Mouse (Mus musculus) heart, embryonic 12.5 days (tissue): ENCODE measurements at regions not wholly inside any gene's neighbourhood (a gene's known extent, or its start where the extent isn't known, plus 50 kb on each side); places are given as distances from the start of the nearest gene placed in this dataset.

ENCODE experiments used
- ATAC-seq: fragments of 200-750 bp; cut with Nextera tagmentation; 2 replicates; pipeline ENCODE4 v1.8.0; 2017; ENCODE audit warnings: moderate TSS enrichment, moderate library complexity; ENCODE audit not compliant: insufficient number of reproducible peaks, low FRiP score
- H3K27ac ChIP-seq: fragments of 300-500 bp; sonication (generic); 2 replicates; pipeline ENCODE4 v1.5.1; 2016; ENCODE audit warnings: mild to moderate bottlenecking, moderate library complexity; ENCODE audit not compliant: poor library complexity, severe bottlenecking
- H3K27me3 ChIP-seq: fragments of 300-500 bp; sonication (generic); replicated peaks from 2 replicates; pipeline ENCODE4 v1.6.1; 2016; ENCODE audit warnings: mild to moderate bottlenecking, moderate library complexity
- H3K36me3 ChIP-seq: fragments of 300-500 bp; sonication (generic); 2 replicates; pipeline ENCODE4 v1.6.1; 2016; ENCODE audit warnings: mild to moderate bottlenecking, moderate library complexity
- H3K4me1 ChIP-seq: fragments of 300-500 bp; sonication (generic); replicated peaks from 2 replicates; pipeline ENCODE4 v1.6.1; 2016; ENCODE audit warnings: mild to moderate bottlenecking
- H3K4me2 ChIP-seq: fragments of 300-500 bp; sonication (generic); 2 replicates; pipeline ENCODE4 v1.6.1; 2016; ENCODE audit warnings: mild to moderate bottlenecking, moderate library complexity
- H3K4me3 ChIP-seq: fragments of 300-500 bp; sonication (generic); 2 replicates; pipeline ENCODE4 v1.5.1; 2016; ENCODE audit warnings: mild to moderate bottlenecking
- H3K9ac ChIP-seq: fragments of 300-500 bp; sonication (generic); 2 replicates; pipeline ENCODE4 v1.6.1; 2016; ENCODE audit warnings: mild to moderate bottlenecking, moderate library complexity
- H3K9me3 ChIP-seq: fragments of 300-500 bp; sonication (generic); replicated peaks from 2 replicates; pipeline ENCODE4 v1.6.1; 2016; ENCODE audit warnings: mild to moderate bottlenecking, moderate library complexity
- WGBS: fragments of 180-500 bp; shearing (Covaris S2); methylation state at CpG from one replicate; pipeline ENCODE4 v1.1.7; 2016; 5-methylcytosine and 5-hydroxymethylcytosine counted together

DNA sequence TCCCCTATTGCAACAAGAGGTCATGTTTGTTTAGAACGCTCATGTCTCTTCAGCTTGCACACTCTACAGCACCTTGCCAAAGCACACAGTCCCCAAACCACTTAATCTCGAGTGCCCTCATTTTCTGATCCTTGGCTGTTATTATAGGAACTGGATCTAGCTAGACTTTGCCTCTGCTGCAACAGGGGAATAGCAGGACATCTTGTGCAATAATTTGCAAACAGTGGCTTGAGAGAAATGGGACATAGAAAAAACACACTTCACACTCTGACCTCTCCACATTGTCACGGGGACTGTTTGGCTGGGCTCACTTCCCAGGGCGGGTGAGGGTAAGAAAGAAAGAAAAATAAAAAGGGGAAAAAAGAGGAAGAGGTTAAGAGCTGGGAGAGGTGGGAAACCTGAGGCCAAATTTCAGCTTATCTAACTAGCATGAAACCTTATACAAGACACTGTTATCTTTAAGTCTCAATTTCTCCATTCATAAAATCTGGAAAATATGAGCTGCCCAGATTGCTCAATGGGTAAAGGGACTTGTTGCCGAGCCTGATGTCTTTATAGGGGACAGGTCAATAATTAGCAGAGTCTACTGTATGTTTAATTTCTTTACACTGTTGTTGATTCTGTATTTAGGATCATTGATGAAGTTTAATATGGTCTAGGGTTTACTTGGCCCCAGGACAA lies 356.0 kb downstream of the Ankrd50 start:
- WGBS = 53% methylated on average over 5 of the region's 5 CpGs
- H3K27ac ChIP-seq = no peak overlapping the region
- no peaks in the 10 kb centered on the region for H3K9me3 ChIP-seq
- peaks cover 11% of the 10 kb centered on the region; the same call in 1 of the 2 replicates for H3K4me1 ChIP-seq
- H3K4me3 ChIP-seq = no peak overlapping the region
- H3K9ac ChIP-seq = no peak overlapping the region
- ATAC-seq = no peak
- no peaks in the 10 kb centered on the region for H3K36me3 ChIP-seq
- no peak overlapping the region for H3K4me2 ChIP-seq
- H3K27me3 ChIP-seq = no peaks in the 10 kb centered on the region

DNA sequence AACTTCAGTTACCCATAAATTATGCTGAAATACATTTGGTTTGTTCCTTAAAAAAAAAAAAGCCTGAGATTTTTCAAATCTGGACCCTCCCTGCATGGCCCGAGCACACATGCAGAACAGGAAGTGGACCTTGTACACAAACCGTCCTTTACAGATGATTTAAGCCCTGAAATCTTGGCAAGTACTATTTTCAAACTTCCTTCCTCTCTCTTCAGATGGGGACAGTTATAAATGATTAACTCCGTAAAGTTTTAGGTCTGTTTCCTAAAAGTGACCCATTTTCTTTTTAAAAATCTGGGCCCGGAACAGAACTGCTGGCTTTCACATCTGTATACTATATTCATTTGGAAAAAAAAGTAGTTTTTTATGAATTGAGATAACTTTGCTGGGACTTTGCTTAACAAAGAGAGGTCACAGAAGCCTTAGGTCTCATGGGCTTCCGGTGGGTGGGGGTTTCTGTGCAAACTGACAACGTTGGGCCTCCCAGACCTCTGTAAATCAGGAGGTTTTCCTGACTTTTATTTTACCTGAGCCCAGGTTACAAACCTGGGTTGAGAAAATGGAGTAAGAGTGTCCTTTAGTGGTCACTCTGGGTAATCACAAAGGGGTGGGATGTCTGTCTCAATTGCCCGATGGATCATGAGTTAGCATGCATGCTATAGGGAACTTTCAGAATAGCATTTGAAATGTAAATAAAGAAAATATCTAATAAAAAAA lies 368.4 kb downstream of the Ankrd50 start:
- ATAC-seq = no peak
- Histone ChIP-seq H3K27me3 (no peaks in the 10 kb centered on the region), H3K4me1 (no peaks in the 10 kb centered on the region), H3K27ac (no peak overlapping the region), H3K4me2 (no peak overlapping the region), H3K4me3 (no peak overlapping the region), H3K36me3 (no peaks in the 10 kb centered on the region), H3K9ac (no peak overlapping the region), H3K9me3 (no peaks in the 10 kb centered on the region)
- WGBS = 45% methylated on average over 7 of the region's 7 CpGs

DNA sequence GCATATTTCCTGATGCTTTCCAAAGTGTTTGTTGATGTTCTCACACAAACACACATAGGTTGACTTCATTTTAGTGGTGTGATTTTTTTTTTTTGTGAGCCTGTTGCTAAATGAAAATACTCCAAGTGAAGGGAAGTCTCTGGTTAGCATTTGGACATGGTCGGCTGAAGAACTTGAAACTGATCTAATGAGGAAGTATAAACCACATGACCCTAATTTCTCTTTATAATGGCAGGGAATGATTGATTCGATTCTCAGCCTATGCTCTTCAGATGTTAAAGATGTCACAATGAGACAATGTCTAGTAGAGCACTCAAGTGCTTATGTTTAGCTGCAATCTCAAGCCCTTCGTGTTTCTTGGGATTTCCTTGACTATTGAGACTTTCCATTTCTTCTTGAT lies 372.1 kb downstream of the Ankrd50 start:
- H3K27me3 ChIP-seq = no peaks in the 10 kb centered on the region
- no peaks in the 10 kb centered on the region for H3K4me1 ChIP-seq
- H3K4me2 ChIP-seq = no peak overlapping the region
- ATAC-seq = no peak
- WGBS = 80% methylated on average over 3 of the region's 3 CpGs
- H3K36me3 ChIP-seq = no peaks in the 10 kb centered on the region
- H3K9ac ChIP-seq = no peak overlapping the region
- H3K4me3 ChIP-seq = no peak overlapping the region
- no peak overlapping the region for H3K27ac ChIP-seq
- H3K9me3 ChIP-seq = no peaks in the 10 kb centered on the region

DNA sequence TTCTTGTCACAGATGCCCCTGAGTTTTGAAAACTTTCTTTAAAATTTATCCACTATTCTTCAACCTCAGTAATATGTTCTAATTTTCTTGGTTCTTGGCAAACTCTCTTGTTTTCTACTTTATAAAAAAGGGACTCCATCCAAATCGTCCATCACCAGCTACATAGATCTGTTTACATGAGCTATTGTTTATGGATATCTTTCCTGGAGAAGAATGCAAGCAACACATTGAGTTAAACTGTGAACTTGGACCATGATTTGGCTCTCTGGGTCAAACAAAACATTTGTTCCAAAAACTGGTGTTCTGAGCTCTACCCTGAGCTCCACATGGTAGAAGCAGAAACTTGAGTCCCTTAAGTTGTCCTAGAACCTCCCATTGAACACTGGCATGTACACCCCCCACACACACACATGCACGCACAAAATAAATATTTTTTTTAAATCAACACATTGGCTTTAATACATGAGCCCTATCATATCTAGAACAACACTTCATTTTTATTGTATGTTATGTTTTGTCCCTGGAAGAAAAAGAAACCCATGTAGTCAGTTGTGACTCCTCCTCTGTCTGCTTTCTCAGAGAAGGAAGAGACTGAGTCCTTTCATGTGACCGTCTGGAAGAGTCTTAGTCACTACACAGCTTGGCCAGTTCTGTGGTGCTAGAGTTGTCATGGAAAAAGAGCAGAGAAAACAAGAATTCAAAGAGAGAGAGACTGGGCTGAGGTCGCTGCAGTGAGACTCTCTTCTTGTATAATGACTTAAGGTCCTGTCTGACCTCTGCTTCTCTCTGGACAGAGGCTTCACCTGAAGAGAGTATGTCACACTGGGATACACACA lies 379.4 kb downstream of the Ankrd50 start:
- Histone ChIP-seq H3K27me3 (no peaks in the 10 kb centered on the region), H3K4me2 (no peak overlapping the region), H3K9me3 (no peaks in the 10 kb centered on the region; the same call in 1 of the 2 replicates), H3K4me1 (no peaks in the 10 kb centered on the region), H3K4me3 (no peak overlapping the region), H3K36me3 (no peaks in the 10 kb centered on the region), H3K27ac (no peak overlapping the region), H3K9ac (no peak overlapping the region)
- 63% methylated on average over 4 of the region's 4 CpGs for WGBS
- ATAC-seq = no peak

DNA sequence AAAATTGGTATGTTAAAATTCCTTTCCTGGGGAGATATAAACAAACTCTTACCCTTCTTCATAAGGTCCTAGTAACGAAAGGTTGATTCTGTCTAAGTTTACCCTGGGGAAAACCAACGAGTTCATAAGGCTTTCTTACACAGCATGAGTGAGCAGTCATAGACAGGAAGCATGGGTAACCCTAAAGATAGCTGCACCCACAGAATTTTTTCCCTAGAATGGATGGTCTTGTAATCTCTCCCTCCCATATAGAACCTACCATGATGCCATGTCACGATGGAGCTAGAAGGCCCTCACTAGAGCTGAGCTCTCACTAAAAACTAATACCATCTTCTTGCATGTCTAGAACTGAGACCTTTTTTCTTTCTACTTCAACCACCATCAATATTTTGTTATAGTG lies 380.1 kb upstream of the Gm5148 start:
- Histone ChIP-seq H3K4me2 (no peak overlapping the region), H3K9ac (no peak overlapping the region), H3K4me1 (no peaks in the 10 kb centered on the region), H3K4me3 (no peak overlapping the region), H3K27ac (no peak overlapping the region), H3K36me3 (no peaks in the 10 kb centered on the region), H3K9me3 (no peaks in the 10 kb centered on the region; the same call in 1 of the 2 replicates), H3K27me3 (no peaks in the 10 kb centered on the region)
- WGBS = 85% methylated on average over 3 of the region's 3 CpGs
- no peak for ATAC-seq

DNA sequence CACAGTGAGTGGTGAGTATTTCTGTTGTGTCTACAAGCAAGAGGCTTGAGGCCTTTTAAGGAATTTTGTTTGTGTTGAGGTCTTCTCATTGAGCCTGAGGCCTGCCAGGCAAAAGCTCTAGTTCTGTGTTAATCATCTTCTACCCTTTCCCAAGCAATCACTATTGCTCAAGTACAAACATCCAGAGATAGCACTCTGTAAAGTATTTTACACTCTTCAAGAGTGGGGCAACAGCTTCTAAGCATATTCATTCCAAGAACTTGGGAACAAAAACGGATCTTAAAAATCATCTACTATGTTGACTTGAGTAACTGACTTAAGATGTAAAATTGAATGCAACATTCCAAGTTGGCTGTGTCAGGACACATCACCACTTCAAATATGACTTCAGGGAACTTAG lies 378.7 kb upstream of the Gm5148 start:
- no peak for ATAC-seq
- no peak overlapping the region for H3K9ac ChIP-seq
- no peaks in the 10 kb centered on the region for H3K4me1 ChIP-seq
- H3K4me2 ChIP-seq = no peak overlapping the region
- H3K36me3 ChIP-seq = no peaks in the 10 kb centered on the region
- WGBS = 70% methylated on average over 1 of the region's 1 CpGs
- no peaks in the 10 kb centered on the region; the same call in 1 of the 2 replicates for H3K9me3 ChIP-seq
- no peak overlapping the region for H3K27ac ChIP-seq
- no peak overlapping the region for H3K4me3 ChIP-seq
- no peaks in the 10 kb centered on the region for H3K27me3 ChIP-seq

DNA sequence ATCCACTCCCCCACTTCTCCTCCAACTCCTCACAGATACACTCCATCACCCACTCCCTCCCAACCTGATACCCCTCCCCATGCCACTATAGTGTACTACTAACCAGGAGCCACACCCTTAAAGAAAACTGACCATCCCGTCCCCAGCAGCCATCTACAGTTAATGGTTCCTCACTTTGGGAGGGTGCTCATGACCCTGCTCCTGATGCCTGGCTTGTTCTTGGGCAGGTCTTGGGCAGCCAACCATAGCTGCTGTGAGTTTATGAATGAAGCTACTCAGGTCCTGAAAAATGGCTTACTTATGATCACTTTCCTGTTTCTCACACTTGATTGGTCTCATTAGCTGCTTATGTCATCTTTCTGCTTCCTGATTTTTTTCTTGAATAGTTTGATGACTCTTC lies 377.9 kb upstream of the Gm5148 start:
- WGBS = 77% methylated on average over 1 of the region's 1 CpGs

DNA sequence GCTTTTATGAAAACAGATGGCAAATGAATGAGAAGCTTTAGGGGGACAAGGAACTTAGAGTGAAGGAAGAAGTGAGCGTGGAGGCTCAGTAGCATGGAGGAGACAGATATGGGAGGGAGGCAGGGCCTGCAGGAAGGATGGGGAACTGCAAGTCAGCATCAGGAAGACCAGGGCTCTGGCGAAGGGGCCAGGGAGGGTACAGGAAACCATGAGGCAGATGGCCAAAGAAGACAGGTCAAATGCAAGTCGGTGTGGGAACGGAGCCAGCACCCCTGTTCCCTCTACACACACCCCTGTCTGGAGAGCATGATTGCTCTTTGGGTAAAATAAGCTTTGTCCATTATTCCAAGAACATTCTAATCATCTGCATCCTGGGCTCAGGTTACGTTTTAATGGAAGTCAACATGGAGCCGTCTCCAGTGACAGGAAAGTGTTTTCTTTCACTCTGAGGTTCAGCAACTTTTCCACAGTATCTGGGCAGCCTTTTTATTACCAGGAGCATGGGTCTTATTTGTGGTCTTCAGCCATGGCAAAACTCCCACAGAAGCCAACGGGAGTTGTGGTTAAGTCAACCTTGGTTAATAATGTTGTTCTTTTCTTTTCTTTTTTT lies 370.2 kb upstream of the Gm5148 start:
- Histone ChIP-seq H3K27ac (no peak overlapping the region), H3K4me3 (no peak overlapping the region), H3K9me3 (peaks cover 7% of the 10 kb centered on the region), H3K36me3 (no peaks in the 10 kb centered on the region), H3K4me1 (peaks cover 4% of the 10 kb centered on the region; the same call in 1 of the 2 replicates), H3K27me3 (no peaks in the 10 kb centered on the region), H3K4me2 (no peak overlapping the region), H3K9ac (no peak overlapping the region)
- ATAC-seq = no peak
- WGBS = 58% methylated on average over 7 of the region's 7 CpGs

More for the DNA sequence above, 377.9 kb upstream of the Gm5148 start:
- no peak for ATAC-seq
- no peaks in the 10 kb centered on the region for H3K4me1 ChIP-seq
- H3K27ac ChIP-seq = no peak overlapping the region
- H3K4me2 ChIP-seq = no peak overlapping the region
- H3K4me3 ChIP-seq = no peak overlapping the region
- no peaks in the 10 kb centered on the region for H3K27me3 ChIP-seq
- no peaks in the 10 kb centered on the region for H3K36me3 ChIP-seq
- H3K9me3 ChIP-seq = no peaks in the 10 kb centered on the region; the same call in 1 of the 2 replicates
- H3K9ac ChIP-seq = no peak overlapping the region

DNA sequence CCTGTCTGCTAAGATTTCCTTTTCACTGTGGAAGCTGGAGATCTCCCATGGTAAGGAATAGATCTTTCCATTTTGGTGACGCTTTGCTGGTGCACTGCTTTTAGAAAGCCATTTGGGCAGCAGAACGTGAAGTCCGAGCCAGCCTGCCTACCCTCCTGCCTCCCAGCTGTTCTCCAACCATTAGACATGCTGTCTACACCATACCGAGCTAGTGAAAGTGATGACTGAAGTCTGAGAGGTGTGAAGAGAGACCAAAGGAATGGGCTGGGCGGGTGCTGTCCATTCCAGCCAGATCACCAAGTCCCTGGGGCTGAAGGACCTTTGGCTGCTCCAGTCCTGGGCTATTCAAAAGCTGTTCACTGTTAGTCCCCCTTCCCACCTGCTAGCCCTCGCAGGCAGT lies 360.3 kb upstream of the Gm5148 start:
- Histone ChIP-seq H3K36me3 (no peaks in the 10 kb centered on the region), H3K4me2 (no peak overlapping the region), H3K27me3 (no peaks in the 10 kb centered on the region)

DNA sequence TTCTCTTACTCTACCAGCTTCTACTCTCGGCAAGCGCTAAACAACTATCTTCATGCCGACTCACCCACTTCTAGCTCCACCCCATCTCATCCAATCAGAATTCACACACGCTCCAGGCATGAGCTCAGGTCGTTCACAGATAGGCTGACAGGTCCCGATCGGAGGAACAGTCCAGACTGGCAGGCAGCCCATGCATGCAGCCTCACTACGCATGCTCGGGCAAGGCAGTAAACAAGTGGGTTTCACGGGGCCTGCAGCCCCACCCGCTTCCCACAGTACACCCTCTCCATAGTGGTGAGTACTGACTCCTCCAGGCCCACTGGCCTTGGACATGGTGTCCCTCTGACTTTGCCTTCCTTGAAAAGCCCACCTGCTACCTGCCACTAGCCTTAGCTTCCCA lies 358.1 kb upstream of the Gm5148 start:
- 73% methylated on average over 11 of the region's 11 CpGs for WGBS
- H3K36me3 ChIP-seq = no peaks in the 10 kb centered on the region
- H3K4me2 ChIP-seq = no peak overlapping the region
- H3K27ac ChIP-seq = no peak overlapping the region
- H3K9ac ChIP-seq = no peak overlapping the region
- 0 out of 2 replicates have a peak, but pooled peaks cover 5% of the 10 kb centered on the region for H3K4me1 ChIP-seq
- H3K4me3 ChIP-seq = no peak overlapping the region
- H3K27me3 ChIP-seq = no peaks in the 10 kb centered on the region
- H3K9me3 ChIP-seq = no peaks in the 10 kb centered on the region
- no peak for ATAC-seq

More for the DNA sequence above, 360.3 kb upstream of the Gm5148 start:
- Histone ChIP-seq H3K9me3 (no peaks in the 10 kb centered on the region), H3K27ac (no peak overlapping the region), H3K4me1 (0 out of 2 replicates have a peak, but pooled peaks cover 5% of the 10 kb centered on the region), H3K4me3 (no peak overlapping the region), H3K9ac (no peak overlapping the region)
- 22% methylated on average over 6 of the region's 6 CpGs for WGBS
- no peak for ATAC-seq

DNA sequence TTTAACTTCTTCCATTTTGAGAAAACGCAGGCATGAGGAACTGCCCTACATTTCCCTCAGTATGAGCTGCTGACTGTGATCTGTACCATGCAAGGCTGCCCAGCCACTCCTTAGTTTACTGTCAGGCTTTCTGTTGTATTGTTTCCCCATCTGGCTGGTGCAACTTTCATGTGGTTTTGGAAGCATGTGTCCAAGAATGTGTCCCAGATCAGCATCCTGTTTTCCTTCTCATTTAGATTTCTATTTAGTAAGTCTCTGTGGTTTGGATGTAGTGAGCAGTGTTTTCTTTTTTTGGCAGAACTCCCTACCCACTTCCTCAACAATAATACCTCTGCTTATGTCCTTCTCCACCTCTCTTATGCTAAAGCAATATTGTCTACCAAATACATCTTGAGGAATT lies 352.5 kb upstream of the Gm5148 start:
- no peak overlapping the region for H3K4me3 ChIP-seq
- ATAC-seq = no peak
- H3K27me3 ChIP-seq = no peaks in the 10 kb centered on the region
- 62% methylated on average over 1 of the region's 1 CpGs for WGBS
- no peaks in the 10 kb centered on the region for H3K36me3 ChIP-seq
- no peaks in the 10 kb centered on the region for H3K4me1 ChIP-seq
- no peak overlapping the region for H3K27ac ChIP-seq
- no peaks in the 10 kb centered on the region for H3K9me3 ChIP-seq
- H3K9ac ChIP-seq = no peak overlapping the region
- H3K4me2 ChIP-seq = no peak overlapping the region
